Mouse (Mus musculus) myocyte (in vitro differentiated cells): ENCODE results near the gene Gm10142. TPM values are rescaled to one million over a fixed set of nuclear protein-coding genes. Genes with fewer than 3 reads are reported as not detected.
"Not testable (repeated sequence)": the region's sequence is repeated elsewhere in the genome, so short reads cannot be mapped to it uniquely, and the experiment has no call there.

Source experiments
- H3K27me3 ChIP-seq: one replicate; pipeline ENCODE4 v1.6.1; 2011; ENCODE audit not compliant: control insufficient read depth, insufficient read depth, insufficient read length
- H3K36me3 ChIP-seq: one replicate; pipeline ENCODE4 v1.6.1; 2011; ENCODE audit not compliant: control insufficient read depth, insufficient read depth
- H3K4me2 ChIP-seq: one replicate; pipeline ENCODE4 v1.6.1; 2011; ENCODE audit warnings: low read depth, control low read depth
- H3K4me3 ChIP-seq: one replicate; pipeline ENCODE4 v1.5.1; 2011; ENCODE audit warnings: mild to moderate bottlenecking, control low read depth, moderate library complexity
- H3K79me2 ChIP-seq: one replicate; pipeline ENCODE4 v1.6.1; 2011; ENCODE audit not compliant: control insufficient read depth, insufficient read depth
- H3ac ChIP-seq: one replicate; pipeline ENCODE4 v1.6.1; 2011; ENCODE audit not compliant: control insufficient read depth, insufficient read length
- CEBPB ChIP-seq: IDR thresholded peaks from 2 replicates; pipeline ENCODE4 v1.6.1; 2011; ENCODE audit warnings: mild to moderate bottlenecking, moderate library complexity; ENCODE audit not compliant: poor library complexity, insufficient read depth, severe bottlenecking
- E2F4 ChIP-seq: IDR thresholded peaks from one replicate; pipeline ENCODE4 v1.6.1; 2011; ENCODE audit warnings: mild to moderate bottlenecking, control low read depth, moderate library complexity; ENCODE audit not compliant: insufficient read depth
- MAX ChIP-seq: IDR thresholded peaks from one replicate; pipeline ENCODE4 v1.6.1; 2011; ENCODE audit warnings: low read depth, mild to moderate bottlenecking, control low read depth
- MYOD1 ChIP-seq, 3 experiments: IDR thresholded peaks; one replicate each; pipeline ENCODE4 v1.6.1; 2011; ENCODE audit warnings: control low read depth in 2 of 3, low read depth in 2 of 3, mild to moderate bottlenecking in 2 of 3, moderate library complexity in 1 of 3; ENCODE audit not compliant: insufficient read length in 2 of 3, control insufficient read depth in 1 of 3
- MYOG ChIP-seq, 3 experiments: IDR thresholded peaks; one replicate each; pipeline ENCODE4 v1.6.1; 2011; ENCODE audit warnings: control low read depth in 2 of 3, low read depth in 2 of 3, mild to moderate bottlenecking in 2 of 3; ENCODE audit not compliant: insufficient read length in 2 of 3, control insufficient read depth in 1 of 3, insufficient read depth in 1 of 3
- POLR2A ChIP-seq: IDR thresholded peaks from one replicate; pipeline ENCODE4 v1.6.1; 2011; ENCODE audit warnings: low read depth, mild to moderate bottlenecking, control low read depth, moderate library complexity; ENCODE audit not compliant: insufficient read length
- POLR2AphosphoS2 ChIP-seq: IDR thresholded peaks from one replicate; pipeline ENCODE4 v1.6.1; 2011; ENCODE audit warnings: low read depth, control low read depth; ENCODE audit not compliant: insufficient read length
- REST ChIP-seq: IDR thresholded peaks from one replicate; pipeline ENCODE4 v1.6.1; 2011; ENCODE audit warnings: mild to moderate bottlenecking, control low read depth, moderate library complexity; ENCODE audit not compliant: insufficient read depth, insufficient read length
- SRF ChIP-seq: IDR thresholded peaks from one replicate; pipeline ENCODE4 v1.6.1; 2011; ENCODE audit warnings: low read depth; ENCODE audit not compliant: control insufficient read depth, insufficient read length
- TCF12 ChIP-seq: IDR thresholded peaks from one replicate; pipeline ENCODE4 v1.6.1; 2011; ENCODE audit warnings: mild to moderate bottlenecking, control low read depth; ENCODE audit not compliant: poor library complexity, insufficient read depth, severe bottlenecking
- TCF3 ChIP-seq: IDR thresholded peaks from one replicate; pipeline ENCODE4 v1.6.1; 2011; ENCODE audit warnings: low read depth, control low read depth; ENCODE audit not compliant: insufficient read length
- USF1 ChIP-seq: IDR thresholded peaks from one replicate; pipeline ENCODE4 v1.6.1; 2011; ENCODE audit warnings: low read depth, mild to moderate bottlenecking, control low read depth, moderate library complexity
- polyA plus RNA-seq: library from polyadenylated mRNA; unstranded; fragments of >200 nt; fragmentation: generic; extraction: Trizol; gene quantifications from one replicate; pipeline ENCODE4 v1.2.1, GENCODE M21; 2012; ENCODE audit warnings: missing spikeins

Gene Gm10142
- polyA plus RNA-seq, 1 experiment, result not detected

- Histone ChIP-seq H3K79me2 (no peaks in the 10 kb centered on the region), H3K4me2 (no peak overlapping the region), H3ac (no peak overlapping the region), H3K36me3 (no peaks in the 10 kb centered on the region), H3K27me3 (no peaks in the 10 kb centered on the region), H3K4me3 (no peak overlapping the region)
- TF ChIP-seq CEBPB (no peak), MAX (no peak), REST (no peak), POLR2AphosphoS2 (no peak), USF1 (no peak), SRF (no peak), TCF3 (no peak), MYOG (IDR thresholded peaks at IDR 0.05; ENCODE audit: control insufficient read depth in 1 of 3, insufficient read depth in 1 of 3, insufficient read length in 2 of 3, low read depth in 2 of 3) (no peak), E2F4 (no peak), TCF12 (no peak), MYOD1 (IDR thresholded peaks at IDR 0.05; ENCODE audit: control insufficient read depth in 1 of 3, insufficient read length in 2 of 3, low read depth in 2 of 3) (no peak), POLR2A (no peak)
Observed at GRCm38 (mm10) chr10:77713734-77714133, 1.9 kb upstream of the Gm10142 start.

GRCm38 (mm10) chr10:77720299-77720698, 4.7 kb downstream of the Gm10142 start, which contains the start of gene Krtap12-1:
Gene Krtap12-1, plus strand, starts transcription at chr10:77720599.
- H3ac ChIP-seq, H3K4me2 ChIP-seq, H3K27me3 ChIP-seq, H3K79me2 ChIP-seq, H3K36me3 ChIP-seq, H3K4me3 ChIP-seq: not testable (repeated sequence)

GRCm38 (mm10) chr10:77724855-77725254, 9.2 kb downstream of the Gm10142 start:
- TF ChIP-seq POLR2AphosphoS2 (no peak), MYOG (IDR thresholded peaks at IDR 0.05; ENCODE audit: control insufficient read depth in 1 of 3, insufficient read depth in 1 of 3, insufficient read length in 2 of 3, low read depth in 2 of 3) (no peak), CEBPB (no peak), MAX (no peak)

GRCm38 (mm10) chr10:77726186-77726585, 10.6 kb downstream of the Gm10142 start, which contains the start of gene Gm10100:
Gene Gm10100, plus strand, starts transcription at chr10:77726486.
- Histone ChIP-seq H3K4me2 (no peak within 1 kb of the TSS), H3K27me3 (peaks cover 9% of the 10 kb centered on the region), H3K79me2 (no peaks in the 10 kb centered on the region), H3K4me3 (no peak within 1 kb of the TSS), H3K36me3 (no peaks in the 10 kb centered on the region), H3ac (no peak within 1 kb of the TSS)
- TF ChIP-seq MYOD1 (IDR thresholded peaks at IDR 0.05; ENCODE audit: control insufficient read depth in 1 of 3, insufficient read length in 2 of 3, low read depth in 2 of 3) (no peak), E2F4 (no peak), MYOG (IDR thresholded peaks at IDR 0.05; ENCODE audit: control insufficient read depth in 1 of 3, insufficient read depth in 1 of 3, insufficient read length in 2 of 3, low read depth in 2 of 3) (no peak), POLR2A (no peak), TCF12 (no peak), CEBPB (no peak), MAX (no peak)

More at GRCm38 (mm10) chr10:77724855-77725254, 9.2 kb downstream of the Gm10142 start:
- Histone ChIP-seq H3K27me3 (peaks cover 9% of the 10 kb centered on the region), H3ac (no peak overlapping the region), H3K4me3 (no peak overlapping the region), H3K79me2 (no peaks in the 10 kb centered on the region), H3K36me3 (no peaks in the 10 kb centered on the region), H3K4me2 (no peak overlapping the region)

GRCm38 (mm10) chr10:77728280-77728679, 12.7 kb downstream of the Gm10142 start:
- Histone ChIP-seq H3ac (no peak overlapping the region), H3K27me3 (peaks cover 9% of the 10 kb centered on the region), H3K79me2 (no peaks in the 10 kb centered on the region), H3K4me3 (no peak overlapping the region), H3K36me3 (no peaks in the 10 kb centered on the region), H3K4me2 (no peak overlapping the region)
- no peak for TF ChIP-seq USF1
- TF ChIP-seq REST, result no peak
- no peak for TF ChIP-seq CEBPB
- no peak for TF ChIP-seq POLR2AphosphoS2
- TF ChIP-seq POLR2A, result no peak
- no peak for TF ChIP-seq TCF12
- TF ChIP-seq MAX, result no peak
- no peak for TF ChIP-seq MYOD1 (IDR thresholded peaks at IDR 0.05; ENCODE audit: control insufficient read depth in 1 of 3, insufficient read length in 2 of 3, low read depth in 2 of 3)
- no peak for TF ChIP-seq E2F4
- TF ChIP-seq MYOG (IDR thresholded peaks at IDR 0.05; ENCODE audit: control insufficient read depth in 1 of 3, insufficient read depth in 1 of 3, insufficient read length in 2 of 3, low read depth in 2 of 3), result no peak
- TF ChIP-seq SRF, result no peak
- no peak for TF ChIP-seq TCF3

- peaks cover 5% of the 10 kb centered on the region for H3K27me3 ChIP-seq
- no peaks in the 10 kb centered on the region for H3K79me2 ChIP-seq
- H3K4me2 ChIP-seq, result no peak overlapping the region
- no peak overlapping the region for H3K4me3 ChIP-seq
- TF ChIP-seq SRF (no peak), TCF3 (no peak), POLR2A (no peak), MYOD1 (IDR thresholded peaks at IDR 0.05; ENCODE audit: control insufficient read depth in 1 of 3, insufficient read length in 2 of 3, low read depth in 2 of 3) (no peak), TCF12 (no peak), MYOG (IDR thresholded peaks at IDR 0.05; ENCODE audit: control insufficient read depth in 1 of 3, insufficient read depth in 1 of 3, insufficient read length in 2 of 3, low read depth in 2 of 3) (no peak), REST (no peak), E2F4 (no peak), CEBPB (no peak), POLR2AphosphoS2 (no peak), MAX (no peak), USF1 (no peak)
- no peak overlapping the region for H3ac ChIP-seq
- H3K36me3 ChIP-seq, result no peaks in the 10 kb centered on the region
Observed at GRCm38 (mm10) chr10:77729241-77729640, 13.6 kb downstream of the Gm10142 start.
